Mouse (Mus musculus) C2C12 (cell line): ENCODE results near the gene Aicda. TPM values are rescaled to one million over a fixed set of nuclear protein-coding genes. Genes with fewer than 3 reads are reported as not detected.
A peak's percentile ranks its signal among the peaks of the same experiment; 100 is the strongest.

Experiments
- H3K27me3 ChIP-seq: one replicate; pipeline ENCODE4 v1.6.1; 2011; ENCODE audit not compliant: control insufficient read depth, insufficient read depth, insufficient read length
- H3K36me3 ChIP-seq: one replicate; pipeline ENCODE4 v1.6.1; 2011; ENCODE audit not compliant: control insufficient read depth, insufficient read depth
- H3K4me3 ChIP-seq: one replicate; pipeline ENCODE4 v1.5.1; 2011; ENCODE audit warnings: mild to moderate bottlenecking, control low read depth; ENCODE audit not compliant: poor library complexity, insufficient read depth, severe bottlenecking
- H3K79me2 ChIP-seq: one replicate; pipeline ENCODE4 v1.6.1; 2011; ENCODE audit not compliant: control insufficient read depth, insufficient read depth
- H3K79me3 ChIP-seq: one replicate; pipeline ENCODE4 v1.6.1; 2011; ENCODE audit warnings: low read depth, control low read depth
- H3ac ChIP-seq: one replicate; pipeline ENCODE3; 2011; ENCODE audit warnings: low read depth; ENCODE audit not compliant: control insufficient read depth, insufficient read length
- CEBPB ChIP-seq: IDR thresholded peaks from one replicate; pipeline ENCODE4 v1.6.1; 2011; ENCODE audit warnings: low read depth, mild to moderate bottlenecking, control low read depth, moderate library complexity
- CTCF ChIP-seq: IDR thresholded peaks from one replicate; pipeline ENCODE4 v1.5.1; 2011; ENCODE audit not compliant: control insufficient read depth, insufficient read depth, insufficient read length
- FOSL1 ChIP-seq: IDR thresholded peaks from one replicate; pipeline ENCODE4 v1.8.0; 2011; ENCODE audit warnings: mild to moderate bottlenecking, low read length; ENCODE audit not compliant: poor library complexity, insufficient read depth, severe bottlenecking
- MAX ChIP-seq: IDR thresholded peaks from one replicate; pipeline ENCODE4 v1.6.1; 2011; ENCODE audit warnings: mild to moderate bottlenecking, control low read depth
- MYOD1 ChIP-seq: IDR thresholded peaks from one replicate; pipeline ENCODE4 v1.6.1; 2011; ENCODE audit warnings: low read depth; ENCODE audit not compliant: control insufficient read depth, insufficient read length
- MYOG ChIP-seq: IDR thresholded peaks from one replicate; pipeline ENCODE4 v1.6.1; 2011; ENCODE audit not compliant: control insufficient read depth, insufficient read length; ENCODE audit errors: extremely low read depth
- USF1 ChIP-seq: IDR thresholded peaks from one replicate; pipeline ENCODE4 v1.6.1; 2011; ENCODE audit warnings: low read depth, mild to moderate bottlenecking, control low read depth, moderate library complexity
- polyA plus RNA-seq: library from polyadenylated mRNA; unstranded; fragments of >200 nt; fragmentation: generic; extraction: Trizol; gene quantifications from one replicate; pipeline ENCODE4 v1.2.1, GENCODE M21; 2012; ENCODE audit warnings: missing spikeins

The Aicda gene
- polyA plus RNA-seq, 1 experiment: not detected

DNA sequence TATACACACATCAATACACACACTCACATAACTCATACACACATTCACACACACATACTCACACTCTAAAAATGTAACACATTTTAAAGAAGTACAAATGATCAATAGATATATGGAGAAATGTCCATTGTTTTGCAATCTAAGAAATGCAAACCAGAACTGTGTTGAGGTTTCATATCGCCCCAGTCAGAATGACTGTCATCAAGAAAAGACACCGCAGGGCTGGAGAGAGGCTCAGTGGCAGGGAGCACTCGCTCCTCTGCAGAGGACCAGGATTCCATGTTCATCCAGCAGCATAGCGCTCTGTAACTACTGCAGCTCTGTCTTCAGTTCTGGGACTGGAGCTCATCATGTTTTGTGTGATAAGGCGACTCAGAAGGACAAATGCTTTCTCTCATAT, 10.0 kb upstream of the Aicda start:
- no peak overlapping the region for H3ac ChIP-seq
- H3K79me3 ChIP-seq: no peaks in the 10 kb centered on the region
- no peak overlapping the region for H3K4me3 ChIP-seq
- TF ChIP-seq USF1 (no peak), CTCF (no peak), FOSL1 (no peak), MYOG (no peak)
- H3K79me2 ChIP-seq: no peaks in the 10 kb centered on the region
- H3K36me3 ChIP-seq: no peaks in the 10 kb centered on the region
- no peaks in the 10 kb centered on the region for H3K27me3 ChIP-seq

DNA sequence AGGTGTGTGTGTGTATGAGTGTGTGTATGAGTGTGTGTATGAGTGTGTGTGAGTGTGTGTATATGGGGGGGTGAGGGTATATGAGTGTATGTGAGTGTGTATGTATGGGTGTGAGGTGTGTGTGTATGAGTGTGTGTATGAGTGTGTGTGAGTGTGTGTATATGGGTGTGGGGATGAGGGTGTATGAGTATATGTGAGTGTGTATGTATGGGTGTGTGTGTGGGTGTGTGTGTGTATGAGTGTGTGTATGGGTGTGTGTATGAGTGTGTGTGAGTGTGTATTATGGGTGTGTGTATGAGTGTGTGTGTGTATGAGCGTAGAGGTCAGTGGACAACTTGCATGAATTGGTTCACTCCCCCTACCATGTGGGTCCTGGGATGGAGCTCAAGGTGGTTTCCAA, 8.9 kb upstream of the Aicda start:
- Histone ChIP-seq H3ac (no peak overlapping the region), H3K36me3 (no peaks in the 10 kb centered on the region), H3K79me2 (no peaks in the 10 kb centered on the region), H3K79me3 (no peaks in the 10 kb centered on the region), H3K4me3 (no peak overlapping the region), H3K27me3 (no peaks in the 10 kb centered on the region)
- TF ChIP-seq CTCF (no peak), USF1 (no peak), CEBPB (no peak), MYOD1 (no peak), MYOG (no peak), MAX (no peak), FOSL1 (no peak)

GRCm38 (mm10) chr6:122545289-122545882, 8.2 kb upstream of the Aicda start:
- no peak overlapping the region for H3K4me3 ChIP-seq
- H3K36me3 ChIP-seq: no peaks in the 10 kb centered on the region
- no peak overlapping the region for H3ac ChIP-seq
- H3K79me2 ChIP-seq: no peaks in the 10 kb centered on the region
- TF ChIP-seq CEBPB (peak; percentile 86), CTCF (no peak)
- H3K27me3 ChIP-seq: no peaks in the 10 kb centered on the region
- H3K79me3 ChIP-seq: no peaks in the 10 kb centered on the region

- no peak overlapping the region for H3K4me3 ChIP-seq
- TF ChIP-seq MYOG: no peak
- no peak for TF ChIP-seq MYOD1
- TF ChIP-seq MAX: no peak
- TF ChIP-seq CEBPB: no peak
- TF ChIP-seq FOSL1: no peak
- no peak for TF ChIP-seq CTCF
- no peak for TF ChIP-seq USF1
- no peak overlapping the region for H3ac ChIP-seq
- no peaks in the 10 kb centered on the region for H3K36me3 ChIP-seq
- no peaks in the 10 kb centered on the region for H3K27me3 ChIP-seq
- H3K79me2 ChIP-seq: no peaks in the 10 kb centered on the region
- H3K79me3 ChIP-seq: no peaks in the 10 kb centered on the region
Measured at GRCm38 (mm10) chr6:122545948-122546347, 7.7 kb upstream of the Aicda start.

DNA sequence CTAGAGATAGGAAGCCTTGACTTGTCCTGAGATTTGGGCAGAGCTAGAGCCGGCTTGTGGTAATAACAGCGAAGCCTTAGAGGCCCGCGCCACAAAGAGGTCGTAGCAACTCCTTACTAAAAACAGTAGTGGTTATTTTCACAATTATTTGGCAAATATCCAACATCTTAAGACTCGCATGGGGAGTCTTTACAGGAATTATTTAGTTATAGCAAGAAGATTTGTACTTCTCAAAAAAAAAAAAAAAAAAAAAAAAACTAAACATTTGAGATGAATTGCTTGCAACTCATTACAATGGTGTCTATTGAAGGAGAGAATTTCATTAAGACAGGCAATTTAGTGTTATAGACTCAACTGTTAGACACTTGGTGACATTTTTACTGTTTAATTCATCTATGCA, 501 bp downstream of the Aicda start:
- no peak overlapping the region for H3ac ChIP-seq
- H3K27me3 ChIP-seq: no peaks in the 10 kb centered on the region
- no peak overlapping the region for H3K4me3 ChIP-seq
- H3K79me3 ChIP-seq: no peaks in the 10 kb centered on the region
- no peaks in the 10 kb centered on the region for H3K79me2 ChIP-seq
- no peak for TF ChIP-seq CEBPB
- TF ChIP-seq MYOG: no peak
- no peak for TF ChIP-seq MAX
- no peaks in the 10 kb centered on the region for H3K36me3 ChIP-seq

DNA sequence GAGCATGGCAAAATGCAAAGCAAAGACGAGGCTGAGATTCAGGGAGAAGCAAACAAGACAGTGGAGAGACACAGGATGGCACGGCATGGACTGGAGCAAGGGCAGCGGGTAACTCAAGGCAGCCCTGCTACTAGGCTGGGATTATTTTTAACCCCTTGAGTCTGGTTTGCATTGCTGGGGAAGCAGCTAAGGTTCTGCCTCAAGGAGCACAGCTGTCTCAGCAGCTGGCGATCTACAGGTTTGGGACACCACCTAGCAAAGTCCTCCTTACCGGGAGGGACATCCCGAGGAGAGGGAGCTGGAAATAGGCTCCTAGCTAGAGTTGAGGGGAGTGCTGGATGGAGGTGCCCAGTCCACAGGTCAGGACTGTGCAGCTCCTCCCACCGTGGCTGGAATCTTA, 1.7 kb downstream of the Aicda start:
- Histone ChIP-seq H3ac (no peak overlapping the region), H3K36me3 (no peaks in the 10 kb centered on the region), H3K27me3 (no peaks in the 10 kb centered on the region), H3K79me2 (no peaks in the 10 kb centered on the region), H3K79me3 (no peaks in the 10 kb centered on the region), H3K4me3 (no peak overlapping the region)
- TF ChIP-seq FOSL1 (no peak), MAX (no peak), CTCF (no peak), USF1 (no peak), MYOG (no peak), CEBPB (no peak), MYOD1 (no peak)
